Mouse (Mus musculus) C2C12 (cell line): Measurements from ENCODE around the gene Bbox1.

Experiments
- CEBPB ChIP-seq: IDR thresholded peaks from one replicate; pipeline ENCODE4 v1.6.1; 2011; ENCODE audit warnings: low read depth, mild to moderate bottlenecking, control low read depth, moderate library complexity
- CTCF ChIP-seq: IDR thresholded peaks from one replicate; pipeline ENCODE4 v1.5.1; 2011; ENCODE audit not compliant: control insufficient read depth, insufficient read depth, insufficient read length
- MAX ChIP-seq: IDR thresholded peaks from one replicate; pipeline ENCODE4 v1.6.1; 2011; ENCODE audit warnings: mild to moderate bottlenecking, control low read depth
- MYOD1 ChIP-seq: IDR thresholded peaks from one replicate; pipeline ENCODE4 v1.6.1; 2011; ENCODE audit warnings: low read depth; ENCODE audit not compliant: control insufficient read depth, insufficient read length
- MYOG ChIP-seq: IDR thresholded peaks from one replicate; pipeline ENCODE4 v1.6.1; 2011; ENCODE audit not compliant: control insufficient read depth, insufficient read length; ENCODE audit errors: extremely low read depth
- USF1 ChIP-seq: IDR thresholded peaks from one replicate; pipeline ENCODE4 v1.6.1; 2011; ENCODE audit warnings: low read depth, mild to moderate bottlenecking, control low read depth, moderate library complexity

DNA sequence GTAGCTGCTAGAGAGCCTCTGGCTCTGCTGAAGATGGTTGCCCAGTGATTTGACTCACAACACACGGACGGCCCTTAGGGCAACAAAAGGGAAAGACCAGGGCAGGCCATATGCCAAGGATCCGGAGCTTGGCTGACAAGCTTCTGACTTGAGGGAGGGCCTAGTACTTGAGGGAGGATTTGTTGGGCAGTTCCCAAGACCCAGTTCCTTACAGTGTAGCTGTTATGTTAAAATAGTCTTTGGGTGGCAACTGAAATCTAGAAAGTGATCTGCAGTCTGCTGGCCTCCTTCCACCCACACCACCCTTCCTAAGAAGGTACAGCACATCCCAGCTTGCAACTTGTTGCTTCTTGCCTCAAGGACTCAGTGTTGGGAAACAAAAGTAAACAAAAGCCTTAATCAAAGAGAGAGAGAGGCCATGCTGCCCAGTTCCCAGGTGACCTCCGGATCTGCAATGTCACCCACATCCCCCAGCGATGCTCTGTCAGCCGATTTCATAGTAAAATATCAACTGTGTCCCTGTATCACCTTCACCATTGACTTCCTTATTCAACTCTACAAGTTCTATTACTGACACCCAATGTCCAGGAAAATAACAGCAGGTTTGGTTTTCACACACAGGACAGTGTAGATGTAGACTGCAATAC is at the start of gene Bbox1:
- TF ChIP-seq CTCF = no peak
- no peak for TF ChIP-seq CEBPB
- no peak for TF ChIP-seq MAX
- no peak for TF ChIP-seq MYOG
- no peak for TF ChIP-seq USF1
- TF ChIP-seq MYOD1 = no peak
